Mouse (Mus musculus): ENCODE measurements around the gene Aldh3a1. TPM values are rescaled to one million over a fixed set of nuclear protein-coding genes. Genes with fewer than 3 reads are reported as not detected.

The Aldh3a1 gene
- polyA plus RNA-seq, 2 experiments = 0.02 to 0.09 TPM

DNA sequence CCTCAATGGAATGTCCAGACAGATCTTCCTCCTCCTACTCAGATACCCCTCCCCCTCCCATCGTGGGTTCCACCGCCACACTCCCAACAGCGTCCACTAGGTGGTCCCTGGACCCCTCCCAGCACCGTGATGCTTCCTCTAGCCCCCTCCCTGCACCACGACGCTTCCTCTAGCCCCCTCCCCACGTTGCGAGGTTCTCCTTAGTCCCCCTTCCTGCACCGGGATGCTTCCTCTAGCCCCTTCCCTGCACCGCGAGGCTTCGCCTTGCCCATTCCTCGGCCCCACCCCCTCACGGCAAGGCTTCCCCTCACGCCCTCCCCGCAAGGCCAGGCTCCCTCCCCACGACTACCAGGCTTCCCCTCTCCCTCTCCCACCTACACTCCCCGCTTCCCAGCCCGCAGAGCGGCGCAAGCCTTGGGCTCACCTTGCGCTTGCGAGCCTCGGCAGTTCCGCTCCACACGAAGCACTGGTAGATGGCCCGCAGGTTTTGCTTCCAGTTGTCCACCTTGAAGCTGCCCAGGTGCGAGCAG, 33.0 kb upstream of the Aldh3a1 start:
- ATAC-seq (ENCODE audit: insufficient read depth) (peak; percentile 0; the same call in 1 of the 2 replicates), DNase-seq (ENCODE audit: low read depth in 3 of 3, low spot score in 3 of 3) (peak in 2 of 3 experiments; percentile 6 to 24)
- Histone ChIP-seq H3K27ac (peak overlapping the region; percentile 62), H3K9me3 (ENCODE audit: control insufficient read depth, low read length) (no peaks in the 10 kb centered on the region), H3K4me3 (ENCODE audit: insufficient read depth in 1 of 2, low read depth in 2 of 2, low read length in 2 of 2) (peak overlapping the region; percentile 59 to 66), H3K36me3 (replicated peaks; ENCODE audit: control insufficient read depth, insufficient read depth, low read depth) (no peaks in the 10 kb centered on the region), H3K9ac (replicated peaks) (peak overlapping the region; percentile 93), H3K4me1 (replicated peaks; ENCODE audit: control insufficient read depth in 2 of 2, insufficient read depth in 2 of 2, low read length in 1 of 2) (peaks cover 5 to 10% of the 10 kb centered on the region in 2 experiments), H3K4me2 (ENCODE audit: low read depth) (peak overlapping the region; percentile 93), H3K27me3 (ENCODE audit: control insufficient read depth, insufficient read depth, low read length) (no peaks in the 10 kb centered on the region)
- under 1% methylated on average over 28 of the region's 28 CpGs for WGBS (ENCODE audit: insufficient replicate concordance)
- TF ChIP-seq EP300 (IDR thresholded peaks at IDR 0.05; ENCODE audit: low read depth) (no peak), CTCF (IDR thresholded peaks at IDR 0.05; ENCODE audit: low read depth) (peak; percentile 41; the same call in 1 of the 2 replicates)

DNA sequence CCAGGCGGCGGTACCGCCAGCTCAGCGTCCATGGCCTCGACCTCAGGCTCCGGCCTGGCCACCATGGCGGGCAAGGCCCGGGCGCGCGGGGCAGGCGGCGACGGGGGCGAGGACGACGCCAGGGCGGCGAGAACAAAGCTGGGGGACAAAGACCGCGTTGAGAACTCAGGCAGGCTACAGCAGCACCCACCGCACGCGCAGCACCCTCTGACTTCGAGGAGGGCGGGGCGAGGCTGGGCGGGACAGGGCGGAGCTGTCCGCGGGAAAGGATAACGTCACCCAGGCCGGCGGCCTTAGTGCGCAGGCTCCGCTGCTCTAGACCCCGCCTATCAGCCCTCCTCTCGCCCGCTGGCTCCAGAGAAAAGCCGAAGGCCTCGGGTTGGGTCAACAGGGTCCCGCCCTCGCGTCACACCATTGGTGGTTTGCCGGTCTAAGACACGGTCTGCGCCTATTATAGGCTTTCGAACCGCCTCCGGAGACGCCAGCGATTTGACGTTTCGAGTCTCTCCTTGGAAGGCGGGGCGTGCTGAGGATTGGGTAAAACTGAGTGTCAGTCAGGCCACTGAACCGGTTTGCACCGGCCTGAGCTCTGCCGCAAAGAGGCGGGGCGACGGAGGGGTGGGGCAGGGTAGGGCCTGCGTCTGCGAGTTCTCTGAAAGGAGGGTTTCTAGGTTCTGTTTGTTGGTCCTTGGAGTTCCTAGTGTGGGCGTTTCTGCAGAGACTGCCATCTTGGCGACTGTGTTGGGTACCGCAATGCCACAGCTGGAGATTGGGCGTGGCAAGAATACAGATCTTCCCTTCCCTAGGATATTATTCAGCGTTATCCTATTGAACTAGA, 32.3 kb upstream of the Aldh3a1 start, which contains the start of gene Usp22:
TSS of gene Usp22 (minus strand) at position 235 of the 838 bp plus-strand sequence.
- DNase-seq (ENCODE audit: low read depth in 3 of 3, low spot score in 3 of 3) (peak; percentile 99 to 100 (median 100)), ATAC-seq (ENCODE audit: insufficient read depth) (peak; percentile 97)
- Histone ChIP-seq H3K4me1 (replicated peaks; ENCODE audit: control insufficient read depth in 2 of 2, insufficient read depth in 2 of 2, low read length in 1 of 2) (peaks cover 5 to 10% of the 10 kb centered on the region in 2 experiments), H3K36me3 (replicated peaks; ENCODE audit: control insufficient read depth, insufficient read depth, low read depth) (no peaks in the 10 kb centered on the region), H3K9me3 (ENCODE audit: control insufficient read depth, low read length) (no peaks in the 10 kb centered on the region), H3K9ac (replicated peaks) (peak within 1 kb of the TSS; percentile 93), H3K27ac (peak within 1 kb of the TSS; percentile 63), H3K4me3 (ENCODE audit: insufficient read depth in 1 of 2, low read depth in 2 of 2, low read length in 2 of 2) (peak within 1 kb of the TSS; percentile 59 to 66), H3K27me3 (ENCODE audit: control insufficient read depth, insufficient read depth, low read length) (no peaks in the 10 kb centered on the region), H3K4me2 (ENCODE audit: low read depth) (peak within 1 kb of the TSS; percentile 93)
- no peak for TF ChIP-seq EP300 (IDR thresholded peaks at IDR 0.05; ENCODE audit: low read depth)
- TF ChIP-seq CTCF (IDR thresholded peaks at IDR 0.05; ENCODE audit: low read depth) = no peak
- WGBS (ENCODE audit: insufficient replicate concordance) = under 1% methylated on average over 67 of the region's 69 CpGs

DNA sequence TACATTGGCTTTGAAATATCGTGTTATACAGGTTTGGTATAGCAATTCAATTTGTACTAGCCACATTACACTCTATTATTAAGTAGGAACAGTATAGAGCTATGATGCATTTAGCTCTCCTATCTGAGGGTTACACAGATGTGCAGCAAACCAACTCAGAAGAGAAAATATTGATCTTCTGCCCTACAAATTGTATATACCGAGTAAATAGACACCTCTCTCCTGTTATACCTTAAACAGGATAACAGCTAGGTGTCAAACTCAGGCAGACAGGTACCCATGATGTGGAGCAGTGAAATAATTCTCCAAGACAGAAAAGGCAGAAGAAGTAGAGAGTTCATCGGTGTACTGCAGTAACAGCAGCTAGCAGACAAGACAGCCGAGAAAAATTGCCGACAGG, 31.6 kb upstream of the Aldh3a1 start:
- peaks cover 5 to 10% of the 10 kb centered on the region in 2 experiments for H3K4me1 ChIP-seq (replicated peaks; ENCODE audit: control insufficient read depth in 2 of 2, insufficient read depth in 2 of 2, low read length in 1 of 2)
- 66% methylated on average over 5 of the region's 5 CpGs for whole genome bisulfite sequencing (ENCODE audit: insufficient replicate concordance)
- no peaks in the 10 kb centered on the region for H3K36me3 ChIP-seq (replicated peaks; ENCODE audit: control insufficient read depth, insufficient read depth, low read depth)
- H3K4me3 ChIP-seq (ENCODE audit: insufficient read depth in 1 of 2, low read depth in 2 of 2, low read length in 2 of 2) = peak overlapping the region in 1 of 2 experiments; percentile 66; a peak in 2 of 4 replicates
- H3K9ac ChIP-seq (replicated peaks) = no peak overlapping the region
- H3K9me3 ChIP-seq (ENCODE audit: control insufficient read depth, low read length) = no peaks in the 10 kb centered on the region
- H3K27me3 ChIP-seq (ENCODE audit: control insufficient read depth, insufficient read depth, low read length) = no peaks in the 10 kb centered on the region
- ATAC-seq (ENCODE audit: insufficient read depth) (no peak), DNase-seq (ENCODE audit: low read depth in 3 of 3, low spot score in 3 of 3) (no peak)
- TF ChIP-seq CTCF (IDR thresholded peaks at IDR 0.05; ENCODE audit: low read depth) (no peak), EP300 (IDR thresholded peaks at IDR 0.05; ENCODE audit: low read depth) (no peak)
- H3K4me2 ChIP-seq (ENCODE audit: low read depth) = peak overlapping the region; percentile 93
- no peak overlapping the region for H3K27ac ChIP-seq

DNA sequence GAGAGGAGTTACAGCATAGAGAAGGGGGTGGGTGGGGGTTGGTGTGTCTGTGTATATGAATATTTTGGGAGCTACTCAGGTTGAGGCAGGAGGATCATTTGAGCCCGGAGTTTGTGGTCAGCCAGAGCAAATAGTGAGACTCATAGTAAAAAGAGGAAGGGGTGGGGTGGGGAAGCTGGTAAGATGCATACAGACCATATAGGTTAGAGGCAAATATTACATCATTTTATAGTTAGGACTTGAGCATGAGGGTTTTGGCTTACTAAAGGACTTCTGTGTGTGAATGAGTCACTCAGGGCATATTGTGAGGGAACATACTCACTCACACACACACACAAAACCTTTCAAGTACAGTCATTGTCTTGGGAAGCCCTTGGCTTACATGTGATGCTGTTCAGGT, 31.0 kb upstream of the Aldh3a1 start:
- DNase-seq (ENCODE audit: low read depth in 3 of 3, low spot score in 3 of 3) (no peak), ATAC-seq (ENCODE audit: insufficient read depth) (no peak)
- H3K9me3 ChIP-seq (ENCODE audit: control insufficient read depth, low read length) = no peaks in the 10 kb centered on the region
- no peaks in the 10 kb centered on the region for H3K36me3 ChIP-seq (replicated peaks; ENCODE audit: control insufficient read depth, insufficient read depth, low read depth)
- no peak overlapping the region for H3K9ac ChIP-seq (replicated peaks)
- 27% methylated on average over 1 of the region's 1 CpGs for WGBS (ENCODE audit: insufficient replicate concordance)
- no peak overlapping the region for H3K27ac ChIP-seq
- TF ChIP-seq EP300 (IDR thresholded peaks at IDR 0.05; ENCODE audit: low read depth) (no peak), CTCF (IDR thresholded peaks at IDR 0.05; ENCODE audit: low read depth) (no peak)
- no peak overlapping the region for H3K4me2 ChIP-seq (ENCODE audit: low read depth)
- peaks cover 5 to 10% of the 10 kb centered on the region in 2 experiments for H3K4me1 ChIP-seq (replicated peaks; ENCODE audit: control insufficient read depth in 2 of 2, insufficient read depth in 2 of 2, low read length in 1 of 2)
- H3K4me3 ChIP-seq (ENCODE audit: insufficient read depth in 1 of 2, low read depth in 2 of 2, low read length in 2 of 2) = no peak overlapping the region
- H3K27me3 ChIP-seq (ENCODE audit: control insufficient read depth, insufficient read depth, low read length) = no peaks in the 10 kb centered on the region

DNA sequence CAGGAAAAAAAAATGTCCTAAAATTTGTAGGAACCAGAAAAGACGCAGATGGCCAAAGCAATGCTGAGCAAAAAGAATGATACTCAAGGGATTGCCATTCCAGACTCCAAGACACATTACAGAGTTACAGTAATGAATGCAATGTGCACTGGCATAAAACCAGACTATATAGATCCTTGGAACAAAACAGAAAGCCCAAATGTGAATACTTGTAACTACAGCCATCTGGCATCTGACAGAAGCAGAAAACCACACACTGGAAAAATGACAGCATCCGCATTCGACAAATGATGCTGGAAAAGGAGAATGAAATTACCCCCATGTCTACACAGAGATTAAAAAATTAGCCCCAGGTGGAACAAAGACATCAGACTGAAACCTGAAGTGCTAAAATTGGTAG, 27.0 kb upstream of the Aldh3a1 start:
- Histone ChIP-seq H3K4me2 (ENCODE audit: low read depth) (no peak overlapping the region), H3K9ac (replicated peaks) (no peak overlapping the region), H3K27me3 (ENCODE audit: control insufficient read depth, insufficient read depth, low read length) (no peaks in the 10 kb centered on the region), H3K36me3 (replicated peaks; ENCODE audit: control insufficient read depth, insufficient read depth, low read depth) (no peaks in the 10 kb centered on the region), H3K4me3 (ENCODE audit: insufficient read depth in 1 of 2, low read depth in 2 of 2, low read length in 2 of 2) (no peak overlapping the region), H3K4me1 (replicated peaks; ENCODE audit: control insufficient read depth in 2 of 2, insufficient read depth in 2 of 2, low read length in 1 of 2) (peaks cover 5 to 6% of the 10 kb centered on the region in 2 experiments), H3K27ac (no peak overlapping the region), H3K9me3 (ENCODE audit: control insufficient read depth, low read length) (no peaks in the 10 kb centered on the region)
- DNase-seq (ENCODE audit: low read depth in 3 of 3, low spot score in 3 of 3) (no peak), ATAC-seq (ENCODE audit: insufficient read depth) (no peak)
- TF ChIP-seq CTCF (IDR thresholded peaks at IDR 0.05; ENCODE audit: low read depth) = no peak
- TF ChIP-seq EP300 (IDR thresholded peaks at IDR 0.05; ENCODE audit: low read depth) = no peak
- 68% methylated on average over 3 of the region's 3 CpGs for WGBS (ENCODE audit: insufficient replicate concordance)

Data from liver, embryonic 14.5 days (tissue).